Mouse (Mus musculus) kidney, adult 2 months (tissue): ENCODE results near the gene Pbx4.

ENCODE experiments used
- CTCF ChIP-seq: fragments of 200-500 bp; conservative IDR thresholded peaks from 2 replicates; pipeline ENCODE4 v1.5.1; 2011; ENCODE audit warnings: low read depth, mild to moderate bottlenecking, control low read depth, low read length, moderate library complexity, mixed read lengths; ENCODE audit not compliant: insufficient read depth, insufficient read length
- POLR2A ChIP-seq: fragments of 200-500 bp; IDR thresholded peaks from one replicate; pipeline ENCODE4 v1.6.1; 2011; ENCODE audit warnings: low read depth, low read length, control low read depth

DNA sequence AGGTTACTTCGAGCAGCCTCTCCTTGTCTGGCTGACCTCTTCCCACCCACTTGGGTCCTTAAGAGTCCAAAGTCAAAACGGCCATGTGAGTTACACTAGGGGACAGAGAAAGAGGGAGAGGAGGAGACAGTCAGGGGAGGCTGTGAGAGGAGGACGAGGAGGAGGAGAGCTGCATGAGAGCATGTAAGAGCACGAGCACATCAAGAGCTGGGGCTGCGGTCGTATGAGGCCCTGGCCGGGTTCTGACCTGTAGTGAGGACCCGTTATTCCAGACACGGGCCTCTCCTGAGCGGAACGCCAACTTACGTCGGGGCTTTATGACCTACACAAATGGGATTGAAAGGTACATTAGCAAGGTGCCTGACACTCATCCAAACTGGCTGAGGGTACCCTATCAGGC lies 79.6 kb downstream of the Pbx4 start:
- no peak for TF ChIP-seq POLR2A
- TF ChIP-seq CTCF = no peak
